ENCODE assay signal across 21 mouse cellular contexts in genomic region chr3:137520191-137520590, GRCm38 (mm10).
A peak's percentile ranks its signal among the peaks of the same experiment; 100 is the strongest.
DNase-seq lines count a peak whose midpoint lies in the region; ATAC-seq lines count a peak whose summit lies in the region.
"Had no signal": no experiment of that assay in that cellular context is flagged by ENCODE, and none has a peak within 500 bp of the region (broad histone marks: within the 10 kb centered on the region; RNA-seq: fewer than 3 reads in every experiment).

No protein-coding gene starts in this region.

- no peak for ATAC-seq in hindbrain, embryonic 13.5 days (ENCODE audit: low FRiP score)
- no peak for ATAC-seq in forebrain, embryonic 15.5 days (replicated peaks)
- ATAC-seq: activated CD4-positive, CD25-positive, alpha-beta regulatory T cell, adult 4 months; CD4-positive, CD25-positive, alpha-beta regulatory T cell, adult 4 months; Patski had no signal

- H3K9me3 ChIP-seq in hindbrain, embryonic 13.5 days = no peaks in the 10 kb centered on the region
- no peaks in the 10 kb centered on the region for H3K9me3 ChIP-seq in forebrain, embryonic 15.5 days
- H3K9me3 ChIP-seq: G1E had no signal

- H3K27ac ChIP-seq in hindbrain, embryonic 13.5 days = no peak overlapping the region
- no peak overlapping the region for H3K27ac ChIP-seq in forebrain, embryonic 15.5 days (replicated peaks)

- WGBS in hindbrain, embryonic 13.5 days = 95% methylated on average over 1 of the region's 1 CpGs
- 95% methylated on average over 1 of the region's 1 CpGs for whole genome bisulfite sequencing in forebrain, embryonic 15.5 days

- no peaks in the 10 kb centered on the region for H3K36me3 ChIP-seq in hindbrain, embryonic 13.5 days
- no peaks in the 10 kb centered on the region for H3K36me3 ChIP-seq in forebrain, embryonic 15.5 days
- H3K36me3 ChIP-seq: G1E had no signal

- H3K4me3 ChIP-seq in hindbrain, embryonic 13.5 days = no peak overlapping the region
- no peak overlapping the region for H3K4me3 ChIP-seq in forebrain, embryonic 15.5 days

- H3K4me2 ChIP-seq in hindbrain, embryonic 13.5 days = no peak overlapping the region
- H3K4me2 ChIP-seq in forebrain, embryonic 15.5 days (replicated peaks) = no peak overlapping the region

- no peaks in the 10 kb centered on the region for H3K27me3 ChIP-seq in hindbrain, embryonic 13.5 days
- no peaks in the 10 kb centered on the region for H3K27me3 ChIP-seq in forebrain, embryonic 15.5 days
- H3K27me3 ChIP-seq: CH12.LX, Patski had no signal

- H3K4me1 ChIP-seq in hindbrain, embryonic 13.5 days (replicated peaks) = no peaks in the 10 kb centered on the region; the same call in 1 of the 2 replicates
- no peaks in the 10 kb centered on the region for H3K4me1 ChIP-seq in forebrain, embryonic 15.5 days

- peak; percentile 68 for DNase-seq in heart, adult 11 months
- no peak for DNase-seq in heart, postnatal 4 days
- DNase-seq in fat pad, adult 2 months (ENCODE audit: extremely low read depth, low read depth, low spot score) = peak; percentile 72
- peak; percentile 49 for DNase-seq in gonadal fat pad, adult 2 months (ENCODE audit: low read depth)
- DNase-seq: adrenal gland, adult 2 months; adrenal gland, adult 8-10 months; adrenal gland, postnatal 10 days; adrenal gland, postnatal 14 days; adrenal gland, postnatal 25 days; adrenal gland, postnatal 36 days; B cell, adult 2 months; cerebellum, adult 11 months; cerebellum, adult 11-12 months; cerebellum, adult 18-20 months had no signal

- H3K9ac ChIP-seq in hindbrain, embryonic 13.5 days = no peak overlapping the region
- no peak overlapping the region for H3K9ac ChIP-seq in forebrain, embryonic 15.5 days (replicated peaks)
